Mouse (Mus musculus) CH12.LX (cell line): ENCODE results near the gene Cox15. TPM values are rescaled to one million over a fixed set of nuclear protein-coding genes. Genes with fewer than 3 reads are reported as not detected.

Source experiments
- DNase-seq: peaks from one replicate; pipeline ENCODE4 v3.0.0-alpha.2; 2013; ENCODE audit errors: extremely low read depth
- H3K27ac ChIP-seq: 2 replicates; pipeline ENCODE4 v1.5.1; 2012; ENCODE audit warnings: low read depth, mild to moderate bottlenecking, control low read depth, moderate library complexity; ENCODE audit not compliant: insufficient read depth
- H3K27me3 ChIP-seq: replicated peaks from 2 replicates; pipeline ENCODE3; 2012; ENCODE audit warnings: inconsistent platforms
- H3K36me3 ChIP-seq, 2 experiments: replicated peaks in 1 of 2; 2 replicates each; pipeline versions ENCODE3 to v1.6.1; 2012; ENCODE audit warnings: inconsistent platforms in 1 of 2, low read length in 1 of 2, mild to moderate bottlenecking in 1 of 2, mixed read lengths in 1 of 2, moderate library complexity in 1 of 2; ENCODE audit not compliant: control insufficient read depth in 1 of 2, insufficient read depth in 1 of 2
- H3K4me1 ChIP-seq, 2 experiments: 2 replicates each; pipeline ENCODE4 v1.6.1; 2012; ENCODE audit warnings: inconsistent platforms in 1 of 2, moderate library complexity in 1 of 2; ENCODE audit not compliant: insufficient read depth in 2 of 2, control insufficient read depth in 1 of 2
- H3K4me2 ChIP-seq: 2 replicates; pipeline ENCODE4 v1.6.1; 2012; ENCODE audit warnings: low read depth, mild to moderate bottlenecking, control low read depth; ENCODE audit not compliant: poor library complexity, insufficient read depth, severe bottlenecking
- H3K4me3 ChIP-seq, 3 experiments: fragments of 150-350 bp in 1 of 3; sonication (generic) in 1 of 3; replicated peaks in 1 of 3; 2 replicates each; pipeline versions ENCODE3 to v1.5.1; 2011 to 2012; ENCODE audit warnings: low read depth in 2 of 3, low read length in 2 of 3, mild to moderate bottlenecking in 2 of 3, moderate library complexity in 2 of 3, control low read depth in 1 of 3, improper control_type of control experiment in 1 of 3, inconsistent platforms in 1 of 3, mixed read lengths in 1 of 3; ENCODE audit not compliant: poor library complexity in 1 of 3
- H3K79me2 ChIP-seq: replicated peaks from 2 replicates; pipeline ENCODE4 v1.6.1; 2012; ENCODE audit warnings: mild to moderate bottlenecking, moderate library complexity; ENCODE audit not compliant: control insufficient read depth, poor library complexity, insufficient read depth, severe bottlenecking; ENCODE audit errors: extremely low read depth
- H3K9ac ChIP-seq: 2 replicates; pipeline ENCODE4 v1.6.1; 2012; ENCODE audit warnings: low read depth, mild to moderate bottlenecking, control low read depth, moderate library complexity; ENCODE audit not compliant: insufficient read depth
- H3K9me3 ChIP-seq: replicated peaks from 2 replicates; pipeline ENCODE3; 2012; ENCODE audit warnings: low read length, inconsistent platforms, mixed read lengths
- BHLHE40 ChIP-seq: IDR thresholded peaks from 2 replicates; pipeline ENCODE4 v1.6.1; 2011; ENCODE audit warnings: mild to moderate bottlenecking, low read depth, low read length, improper control_type of control experiment
- CHD1 ChIP-seq: IDR thresholded peaks from 2 replicates; pipeline ENCODE4 v1.6.1; 2012; ENCODE audit warnings: low read depth, low read length, improper control_type of control experiment, inconsistent platforms
- CTCF ChIP-seq, 2 experiments: IDR thresholded peaks in 1 of 2; conservative IDR thresholded peaks in 1 of 2; 2 replicates each; pipeline ENCODE4 v1.5.1; 2011 to 2012; ENCODE audit warnings: low read depth in 2 of 2, low read length in 2 of 2, improper control_type of control experiment in 1 of 2, inconsistent platforms in 1 of 2, mild to moderate bottlenecking in 1 of 2, moderate library complexity in 1 of 2
- E2F4 ChIP-seq: IDR thresholded peaks from 2 replicates; pipeline ENCODE4 v1.6.1; 2011; ENCODE audit warnings: low read depth, low read length, improper control_type of control experiment; ENCODE audit not compliant: insufficient replicate concordance
- HCFC1 ChIP-seq: IDR thresholded peaks from 2 replicates; pipeline ENCODE4 v1.6.1; 2012; ENCODE audit warnings: low read depth, mild to moderate bottlenecking, inconsistent platforms, low read length, improper control_type of control experiment
- IRF4 ChIP-seq: IDR thresholded peaks from 2 replicates; pipeline ENCODE4 v1.6.1; 2014; ENCODE audit warnings: low read depth, mild to moderate bottlenecking, inconsistent platforms, low read length, improper control_type of control experiment
- JUN ChIP-seq: IDR thresholded peaks from 2 replicates; pipeline ENCODE4 v1.6.1; 2011; ENCODE audit warnings: low read depth, mild to moderate bottlenecking, low read length, improper control_type of control experiment, moderate library complexity; ENCODE audit not compliant: insufficient read depth
- JUND ChIP-seq: conservative IDR thresholded peaks from 2 replicates; pipeline ENCODE4 v1.6.1; 2011; ENCODE audit warnings: low read depth, low read length, improper control_type of control experiment
- KAT2A ChIP-seq: IDR thresholded peaks from 2 replicates; pipeline ENCODE4 v1.6.1; 2012; ENCODE audit warnings: low read length, improper control_type of control experiment, inconsistent platforms; ENCODE audit not compliant: insufficient replicate concordance
- PAX5 ChIP-seq: IDR thresholded peaks from 2 replicates; pipeline ENCODE4 v1.6.1; 2012; ENCODE audit warnings: low read length, inconsistent platforms, mixed read lengths
- POLR2A ChIP-seq: IDR thresholded peaks from 2 replicates; pipeline ENCODE4 v1.6.1; 2011; ENCODE audit warnings: low read depth, mild to moderate bottlenecking, improper control_type of control experiment, low read length
- POLR2AphosphoS2 ChIP-seq: IDR thresholded peaks from 2 replicates; pipeline ENCODE4 v1.6.1; 2011; ENCODE audit warnings: low read depth, low read length, improper control_type of control experiment
- RAD21 ChIP-seq: IDR thresholded peaks from 2 replicates; pipeline ENCODE4 v1.6.1; 2011; ENCODE audit warnings: low read depth, mild to moderate bottlenecking, low read length, improper control_type of control experiment, moderate library complexity
- RCOR1 ChIP-seq: conservative IDR thresholded peaks from 2 replicates; pipeline ENCODE4 v1.6.1; 2012; ENCODE audit warnings: low read depth, mild to moderate bottlenecking, inconsistent platforms, low read length, improper control_type of control experiment
- TCF12 ChIP-seq: IDR thresholded peaks from 2 replicates; pipeline ENCODE4 v1.6.1; 2014; ENCODE audit warnings: low read depth, mild to moderate bottlenecking, inconsistent platforms, low read length, improper control_type of control experiment
- UBTF ChIP-seq: IDR thresholded peaks from 2 replicates; pipeline ENCODE4 v1.6.1; 2012; ENCODE audit warnings: low read depth, mild to moderate bottlenecking, inconsistent platforms, low read length, improper control_type of control experiment, moderate library complexity
- USF2 ChIP-seq: conservative IDR thresholded peaks from 2 replicates; pipeline ENCODE4 v1.6.1; 2011; ENCODE audit warnings: low read depth, low read length, improper control_type of control experiment
- ZC3H11A ChIP-seq: IDR thresholded peaks from 2 replicates; pipeline ENCODE4 v1.6.1; 2012; ENCODE audit warnings: low read depth, mild to moderate bottlenecking, inconsistent platforms, low read length, improper control_type of control experiment
- ZKSCAN1 ChIP-seq: IDR thresholded peaks from 2 replicates; pipeline ENCODE4 v1.6.1; 2012; ENCODE audit warnings: low read depth, inconsistent platforms, low read length, improper control_type of control experiment, borderline replicate concordance
- ZMIZ1 ChIP-seq: IDR thresholded peaks from 2 replicates; pipeline ENCODE4 v1.6.1; 2012; ENCODE audit warnings: low read depth, mild to moderate bottlenecking, inconsistent platforms, low read length, improper control_type of control experiment
- ZNF384 ChIP-seq: IDR thresholded peaks from 2 replicates; pipeline ENCODE4 v1.6.1; 2012; ENCODE audit warnings: low read depth, low read length, improper control_type of control experiment, inconsistent platforms
- dilution Hi-C: fragments of 300-500 bp; cut with MboI; formaldehyde crosslinking; loops from 2 replicates; pipeline ENCODE4 v1.14.3; 2020; ENCODE audit warnings: low sequenced_read_pairs; ENCODE audit not compliant: extremely low pct_unique_long_range_greater_than_20kb, extremely low pct_ligation_motif_present
- in situ Hi-C: fragments of 300-500 bp; cut with MboI; formaldehyde crosslinking; loops from 3 replicates; pipeline ENCODE4 v1.14.3; 2019; ENCODE audit warnings: low sequenced_read_pairs, low pct_ligation_motif_present, low pct_unique_long_range_greater_than_20kb, mixed read lengths
- polyA plus RNA-seq: library from polyadenylated mRNA; unstranded; fragments of >175 nt; gene quantifications from 2 replicates; pipeline ENCODE4 v1.2.1, GENCODE M21; 2012; ENCODE audit warnings: low read depth; ENCODE audit not compliant: insufficient read length
- total RNA-seq, 2 experiments: library from RNA; depleted of rRNA; stranded (reverse); fragments of 300-350 nt in 1 of 2; fragments of >200 nt in 1 of 2; gene quantifications; 2 replicates each; pipeline ENCODE4 v1.2.3; 2012 to 2014

The Cox15 gene
- total and polyA plus RNA-seq, 3 experiments: 17.4 to 26.9 (median 18.1) TPM

DNA sequence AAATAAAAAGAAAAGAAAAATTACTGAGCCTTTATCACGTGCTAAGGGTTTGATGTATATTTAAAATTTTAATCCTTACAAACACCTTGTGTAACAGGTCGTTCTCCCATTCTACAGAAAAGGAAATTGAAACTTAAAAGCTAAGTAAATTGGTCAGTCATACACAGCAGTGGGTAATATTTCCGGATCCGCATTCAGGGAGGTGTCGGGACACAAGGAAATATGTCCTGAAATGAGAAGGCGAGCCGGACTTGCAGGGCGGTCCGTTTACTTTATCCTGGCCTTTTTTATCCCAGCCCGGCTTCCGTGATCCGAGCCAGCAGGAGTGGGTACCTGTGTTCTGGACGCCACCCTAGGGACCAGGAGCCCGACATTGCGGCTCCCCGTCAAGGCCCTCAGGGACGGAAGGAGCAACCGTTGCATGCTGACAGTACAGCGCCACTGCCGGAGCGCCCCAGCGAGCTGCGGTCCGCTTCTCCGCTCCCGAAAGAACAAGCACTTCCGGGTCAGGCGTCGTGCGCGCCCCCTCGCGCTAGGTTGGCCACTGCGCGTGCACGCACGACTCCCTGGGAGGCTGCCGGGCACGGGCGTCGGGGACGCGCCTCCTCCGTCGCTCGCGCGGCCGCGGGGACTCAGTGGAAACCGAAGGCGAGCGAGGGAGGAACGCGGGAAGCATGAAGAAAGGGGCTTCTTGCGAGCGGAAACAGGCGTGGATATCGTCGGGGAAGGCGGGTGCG is at the start of gene Cox15, which contains the start of gene Cutc (continued):
- peak; percentile 31; the same call in 1 of the 2 replicates for TF ChIP-seq JUND

- no peak overlapping the region for H3K4me3 ChIP-seq
- H3K4me2 ChIP-seq: peak overlapping the region; percentile 29; the same call in 1 of the 2 replicates
- peaks cover 6 to 9% of the 10 kb centered on the region in 2 experiments; a peak in 3 of 4 replicates for H3K4me1 ChIP-seq
- TF ChIP-seq BHLHE40 (peak; percentile 30; the same call in 1 of the 2 replicates), UBTF (no peak)
- no peak for DNase-seq
- in situ Hi-C loops (no loop called here), dilution Hi-C loops (no loop called here)
- no peaks in the 10 kb centered on the region for H3K36me3 ChIP-seq
- no peaks in the 10 kb centered on the region for H3K27me3 ChIP-seq
- no peaks in the 10 kb centered on the region for H3K9me3 ChIP-seq
- H3K79me2 ChIP-seq: no peaks in the 10 kb centered on the region
- H3K9ac ChIP-seq: no peak overlapping the region
- H3K27ac ChIP-seq: no peak overlapping the region
Measured at GRCm38 (mm10) chr19:43801427-43802051, 48.7 kb upstream of the Cox15 start.

- Histone ChIP-seq H3K9ac (no peak overlapping the region), H3K4me2 (no peak overlapping the region), H3K27ac (no peak overlapping the region), H3K36me3 (no peaks in the 10 kb centered on the region), H3K9me3 (no peaks in the 10 kb centered on the region), H3K4me1 (peaks cover 6 to 9% of the 10 kb centered on the region in 2 experiments; a peak in 3 of 4 replicates), H3K27me3 (no peaks in the 10 kb centered on the region), H3K79me2 (no peaks in the 10 kb centered on the region), H3K4me3 (no peak overlapping the region)
- TF ChIP-seq CTCF (conservative IDR thresholded peaks at IDR 0.05 in 1 of 2, IDR thresholded peaks at IDR 0.05 in 1 of 2; ENCODE audit: low read depth in 2 of 2, low read length in 2 of 2) (no peak), ZNF384 (no peak), HCFC1 (no peak), IRF4 (no peak), CHD1 (no peak), ZC3H11A (no peak), UBTF (no peak), POLR2A (no peak), RCOR1 (no peak), RAD21 (no peak), KAT2A (no peak), ZMIZ1 (no peak), TCF12 (no peak), PAX5 (no peak), JUN (no peak), USF2 (no peak), ZKSCAN1 (no peak), POLR2AphosphoS2 (no peak), E2F4 (no peak)
- in situ Hi-C loops (no loop called here), dilution Hi-C loops (no loop called here)
- no peak for DNase-seq
Measured at GRCm38 (mm10) chr19:43797216-43797615, 44.4 kb upstream of the Cox15 start.
